Mouse (Mus musculus): Measurements from ENCODE around the gene Foxo3. TPM values are rescaled to one million over a fixed set of nuclear protein-coding genes. Genes with fewer than 3 reads are reported as not detected.

The Foxo3 gene
- total and polyA plus RNA-seq, 3 experiments: 9.2 to 18.2 (median 12.6) TPM

GRCm38 (mm10) chr10:42294392-42294791 is 17.8 kb upstream of the Foxo3 start:
- Histone ChIP-seq H3K9ac (ENCODE audit: insufficient read depth, low read depth) (no peak overlapping the region), H3K36me3 (replicated peaks in 1 of 2; ENCODE audit: control insufficient read depth in 1 of 2, insufficient read depth in 1 of 2, low read length in 1 of 2) (no peaks in the 10 kb centered on the region), H3K27me3 (replicated peaks) (no peaks in the 10 kb centered on the region), H3K4me1 (ENCODE audit: control insufficient read depth in 1 of 2, insufficient read depth in 2 of 2) (peaks cover 2 to 14% of the 10 kb centered on the region in 2 experiments; a peak in 3 of 4 replicates), H3K79me2 (replicated peaks; ENCODE audit: control insufficient read depth, extremely low read depth, insufficient read depth, poor library complexity, severe bottlenecking) (no peaks in the 10 kb centered on the region), H3K9me3 (replicated peaks; ENCODE audit: low read length) (peaks cover 4% of the 10 kb centered on the region), H3K4me3 (replicated peaks in 1 of 3; ENCODE audit: low read depth in 2 of 3, low read length in 2 of 3, poor library complexity in 1 of 3) (no peak overlapping the region), H3K4me2 (ENCODE audit: insufficient read depth, low read depth, poor library complexity, severe bottlenecking) (no peak overlapping the region), H3K27ac (ENCODE audit: insufficient read depth, low read depth) (no peak overlapping the region)
- no peak for DNase-seq (ENCODE audit: extremely low read depth)
- dilution Hi-C loops (cut with MboI; ENCODE audit: extremely low pct_ligation_motif_present, extremely low pct_unique_long_range_greater_than_20kb, low sequenced_read_pairs): no loop called here
- in situ Hi-C loops (cut with MboI; ENCODE audit: low pct_ligation_motif_present, low pct_unique_long_range_greater_than_20kb, low sequenced_read_pairs): loop anchor here (5.0 to 10.0 kb wide), 3 partner anchors 270 to 600 kb away; no protein-coding TSS in a partner anchor
- TF ChIP-seq POLR2A (IDR thresholded peaks at IDR 0.05; ENCODE audit: low read depth, low read length) (no peak), RAD21 (IDR thresholded peaks at IDR 0.05; ENCODE audit: low read depth, low read length) (no peak), EP300 (IDR thresholded peaks at IDR 0.05; ENCODE audit: low read length) (no peak), KAT2A (IDR thresholded peaks at IDR 0.05; ENCODE audit: insufficient replicate concordance, low read length) (no peak), TBP (conservative IDR thresholded peaks at IDR 0.05; ENCODE audit: low read depth, low read length) (no peak), MAX (IDR thresholded peaks at IDR 0.05; ENCODE audit: low read length) (no peak), IRF4 (IDR thresholded peaks at IDR 0.05; ENCODE audit: low read depth, low read length) (no peak), E2F4 (IDR thresholded peaks at IDR 0.05; ENCODE audit: insufficient replicate concordance, low read depth, low read length) (no peak)

- no peak overlapping the region for H3K27ac ChIP-seq (ENCODE audit: insufficient read depth, low read depth)
- TF ChIP-seq RCOR1 (conservative IDR thresholded peaks at IDR 0.05; ENCODE audit: low read depth, low read length): no peak
- no peak for TF ChIP-seq MYC (IDR thresholded peaks at IDR 0.05; ENCODE audit: low read depth, low read length)
- TF ChIP-seq USF1 (IDR thresholded peaks at IDR 0.05; ENCODE audit: low read depth, low read length): no peak
- TF ChIP-seq POLR2A (IDR thresholded peaks at IDR 0.05; ENCODE audit: low read depth, low read length): no peak
- TF ChIP-seq ETS1 (conservative IDR thresholded peaks at IDR 0.05; ENCODE audit: low read depth, low read length): no peak
Observed at GRCm38 (mm10) chr10:42293877-42294276, 17.3 kb upstream of the Foxo3 start.

GRCm38 (mm10) chr10:42291360-42291759 is 14.8 kb upstream of the Foxo3 start:
- in situ Hi-C loops (cut with MboI; ENCODE audit: low pct_ligation_motif_present, low pct_unique_long_range_greater_than_20kb, low sequenced_read_pairs): loop anchor here (5.0 to 10.0 kb wide), 3 partner anchors 267 to 597 kb away; no protein-coding TSS in a partner anchor
- Histone ChIP-seq H3K4me2 (ENCODE audit: insufficient read depth, low read depth, poor library complexity, severe bottlenecking) (no peak overlapping the region), H3K4me1 (ENCODE audit: control insufficient read depth in 1 of 2, insufficient read depth in 2 of 2) (peaks cover 0 to 11% of the 10 kb centered on the region in 2 experiments; a peak in 3 of 4 replicates), H3K27me3 (replicated peaks) (no peaks in the 10 kb centered on the region), H3K27ac (ENCODE audit: insufficient read depth, low read depth) (no peak overlapping the region), H3K79me2 (replicated peaks; ENCODE audit: control insufficient read depth, extremely low read depth, insufficient read depth, poor library complexity, severe bottlenecking) (no peaks in the 10 kb centered on the region), H3K4me3 (replicated peaks in 1 of 3; ENCODE audit: low read depth in 2 of 3, low read length in 2 of 3, poor library complexity in 1 of 3) (no peak overlapping the region), H3K9ac (ENCODE audit: insufficient read depth, low read depth) (no peak overlapping the region), H3K9me3 (replicated peaks; ENCODE audit: low read length) (peaks cover 3% of the 10 kb centered on the region), H3K36me3 (replicated peaks in 1 of 2; ENCODE audit: control insufficient read depth in 1 of 2, insufficient read depth in 1 of 2, low read length in 1 of 2) (no peaks in the 10 kb centered on the region)
- dilution Hi-C loops (cut with MboI; ENCODE audit: extremely low pct_ligation_motif_present, extremely low pct_unique_long_range_greater_than_20kb, low sequenced_read_pairs): no loop called here
- peak; percentile 53 for DNase-seq (ENCODE audit: extremely low read depth)
- TF ChIP-seq MAX (IDR thresholded peaks at IDR 0.05; ENCODE audit: low read length): no peak
- peak; percentile 67 for TF ChIP-seq ZC3H11A (IDR thresholded peaks at IDR 0.05; ENCODE audit: low read depth, low read length)
- no peak for TF ChIP-seq BHLHE40 (IDR thresholded peaks at IDR 0.05; ENCODE audit: low read depth, low read length)
- TF ChIP-seq GABPA (IDR thresholded peaks at IDR 0.05; ENCODE audit: insufficient replicate concordance, low read depth, low read length): no peak
- TF ChIP-seq POLR2AphosphoS2 (IDR thresholded peaks at IDR 0.05; ENCODE audit: low read depth, low read length): no peak
- no peak for TF ChIP-seq USF1 (IDR thresholded peaks at IDR 0.05; ENCODE audit: low read depth, low read length)
- no peak for TF ChIP-seq IRF4 (IDR thresholded peaks at IDR 0.05; ENCODE audit: low read depth, low read length)
- no peak for TF ChIP-seq MEF2A (IDR thresholded peaks at IDR 0.05; ENCODE audit: borderline replicate concordance, low read depth, low read length)
- TF ChIP-seq KAT2A (IDR thresholded peaks at IDR 0.05; ENCODE audit: insufficient replicate concordance, low read length): no peak
- no peak for TF ChIP-seq TCF12 (IDR thresholded peaks at IDR 0.05; ENCODE audit: low read depth, low read length)
- TF ChIP-seq ETS1 (conservative IDR thresholded peaks at IDR 0.05; ENCODE audit: low read depth, low read length): no peak
- TF ChIP-seq ZNF384 (IDR thresholded peaks at IDR 0.05; ENCODE audit: low read depth, low read length): no peak
- TF ChIP-seq ZKSCAN1 (IDR thresholded peaks at IDR 0.05; ENCODE audit: borderline replicate concordance, low read depth, low read length): no peak
- peak; percentile 83 for TF ChIP-seq RAD21 (IDR thresholded peaks at IDR 0.05; ENCODE audit: low read depth, low read length)
- TF ChIP-seq MYC (IDR thresholded peaks at IDR 0.05; ENCODE audit: low read depth, low read length): peak; percentile 34; the same call in 1 of the 2 replicates
- TF ChIP-seq EP300 (IDR thresholded peaks at IDR 0.05; ENCODE audit: low read length): no peak
- TF ChIP-seq SMC3 (IDR thresholded peaks at IDR 0.05; ENCODE audit: low read depth, low read length): peak; percentile 86
- no peak for TF ChIP-seq HCFC1 (IDR thresholded peaks at IDR 0.05; ENCODE audit: low read depth, low read length)
- no peak for TF ChIP-seq SIN3A (IDR thresholded peaks at IDR 0.05; ENCODE audit: low read length)
- TF ChIP-seq MAZ (IDR thresholded peaks at IDR 0.05; ENCODE audit: low read depth, low read length): no peak

More at GRCm38 (mm10) chr10:42293877-42294276, 17.3 kb upstream of the Foxo3 start:
- Histone ChIP-seq H3K4me1 (ENCODE audit: control insufficient read depth in 1 of 2, insufficient read depth in 2 of 2) (peaks cover 0 to 11% of the 10 kb centered on the region in 2 experiments; a peak in 3 of 4 replicates), H3K79me2 (replicated peaks; ENCODE audit: control insufficient read depth, extremely low read depth, insufficient read depth, poor library complexity, severe bottlenecking) (no peaks in the 10 kb centered on the region), H3K36me3 (replicated peaks in 1 of 2; ENCODE audit: control insufficient read depth in 1 of 2, insufficient read depth in 1 of 2, low read length in 1 of 2) (no peaks in the 10 kb centered on the region), H3K4me2 (ENCODE audit: insufficient read depth, low read depth, poor library complexity, severe bottlenecking) (no peak overlapping the region), H3K9ac (ENCODE audit: insufficient read depth, low read depth) (no peak overlapping the region), H3K9me3 (replicated peaks; ENCODE audit: low read length) (peaks cover 4% of the 10 kb centered on the region), H3K27me3 (replicated peaks) (no peaks in the 10 kb centered on the region), H3K4me3 (replicated peaks in 1 of 3; ENCODE audit: low read depth in 2 of 3, low read length in 2 of 3, poor library complexity in 1 of 3) (no peak overlapping the region)
- DNase-seq (ENCODE audit: extremely low read depth): no peak
- in situ Hi-C loops (cut with MboI; ENCODE audit: low pct_ligation_motif_present, low pct_unique_long_range_greater_than_20kb, low sequenced_read_pairs) (loop anchor here (5.0 to 10.0 kb wide), 3 partner anchors 269 to 599 kb away; no protein-coding TSS in a partner anchor), dilution Hi-C loops (cut with MboI; ENCODE audit: extremely low pct_ligation_motif_present, extremely low pct_unique_long_range_greater_than_20kb, low sequenced_read_pairs) (no loop called here)
